Mouse (Mus musculus) heart, embryonic 13.5 days (tissue): ENCODE measurements around the gene Tmem81. TPM values are rescaled to one million over a fixed set of nuclear protein-coding genes. Genes with fewer than 3 reads are reported as not detected.
"Not testable (repeated sequence)": the region's sequence is repeated elsewhere in the genome, so short reads cannot be mapped to it uniquely, and the experiment has no call there.

Experiments
- ATAC-seq: fragments of 200-750 bp; cut with Nextera tagmentation; 2 replicates; pipeline ENCODE4 v1.8.0; 2017; ENCODE audit warnings: moderate TSS enrichment; ENCODE audit not compliant: insufficient number of reproducible peaks, low FRiP score, low TSS enrichment; ENCODE audit errors: extremely low read depth
- H3K27ac ChIP-seq: fragments of 300-500 bp; sonication (generic); replicated peaks from 2 replicates; pipeline ENCODE4 v1.5.1; 2015; ENCODE audit warnings: moderate library complexity, mild to moderate bottlenecking, inconsistent platforms
- H3K27me3 ChIP-seq: fragments of 300-500 bp; sonication (generic); replicated peaks from 2 replicates; pipeline ENCODE4 v1.6.1; 2015; ENCODE audit warnings: mild to moderate bottlenecking, inconsistent platforms
- H3K36me3 ChIP-seq: fragments of 300-500 bp; sonication (generic); 2 replicates; pipeline ENCODE4 v1.6.1; 2015; ENCODE audit warnings: mild to moderate bottlenecking, inconsistent platforms
- H3K4me1 ChIP-seq: fragments of 300-500 bp; sonication (generic); 2 replicates; pipeline ENCODE4 v1.6.1; 2015; ENCODE audit warnings: inconsistent platforms
- H3K4me2 ChIP-seq: fragments of 300-500 bp; sonication (generic); 2 replicates; pipeline ENCODE4 v1.6.1; 2015; ENCODE audit warnings: inconsistent platforms, mild to moderate bottlenecking, moderate library complexity
- H3K4me3 ChIP-seq: fragments of 300-500 bp; sonication (generic); 2 replicates; pipeline ENCODE4 v1.5.1; 2015; ENCODE audit warnings: moderate library complexity, mild to moderate bottlenecking, inconsistent platforms
- H3K9ac ChIP-seq: fragments of 300-500 bp; sonication (generic); 2 replicates; pipeline ENCODE4 v1.6.1; 2015; ENCODE audit warnings: inconsistent platforms, mild to moderate bottlenecking, moderate library complexity
- H3K9me3 ChIP-seq: fragments of 300-500 bp; sonication (generic); 2 replicates; pipeline ENCODE4 v1.6.1; 2016; ENCODE audit warnings: inconsistent platforms
- WGBS: fragments of 180-500 bp; shearing (Covaris S2); methylation state at CpG from one replicate; pipeline ENCODE4 v1.1.7; 2015; ENCODE audit warnings: mixed read lengths; 5-methylcytosine and 5-hydroxymethylcytosine counted together
- polyA plus RNA-seq: library from polyadenylated mRNA; unstranded; fragments of >200 nt; fragmentation: Nextera tagmentation; extraction: Ambion mirVana; gene quantifications from 2 replicates; pipeline ENCODE4 v1.2.1, GENCODE M21; 2015

Tmem81 gene
- polyA plus RNA-seq = 0.73 and 0.78 TPM in 2 replicates

DNA sequence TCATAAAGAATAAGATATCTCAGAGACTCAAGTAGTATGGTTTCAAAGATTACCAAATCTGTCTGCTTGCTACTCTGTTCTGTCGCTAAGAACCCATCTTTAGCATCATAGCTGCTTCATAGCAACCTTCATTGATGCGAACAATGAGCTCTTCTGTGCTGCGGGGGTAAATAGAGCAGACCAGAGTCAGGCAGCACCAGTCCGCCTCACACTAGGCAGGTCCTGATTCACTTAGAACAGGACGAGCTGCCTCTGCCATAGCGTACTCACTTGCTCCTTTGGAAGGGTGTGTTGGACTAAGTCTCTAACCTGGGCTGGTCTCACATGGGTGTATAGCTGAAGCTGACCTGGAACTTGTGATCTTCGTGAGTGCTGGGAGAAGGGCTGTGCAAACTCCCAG is at the start of gene Tmem81:
Gene Tmem81 (plus strand): TSS at position 173 of the 400 bp plus-strand sequence.
- Histone ChIP-seq H3K4me3 (no peak within 1 kb of the TSS), H3K27me3 (no peaks in the 10 kb centered on the region), H3K9ac (no peak within 1 kb of the TSS), H3K4me1 (no peaks in the 10 kb centered on the region), H3K9me3 (no peaks in the 10 kb centered on the region), H3K27ac (no peak within 1 kb of the TSS), H3K4me2 (no peak within 1 kb of the TSS), H3K36me3 (peaks cover 71% of the 10 kb centered on the region)
- WGBS = 87% methylated on average over 7 of the region's 7 CpGs
- ATAC-seq = no peak

DNA sequence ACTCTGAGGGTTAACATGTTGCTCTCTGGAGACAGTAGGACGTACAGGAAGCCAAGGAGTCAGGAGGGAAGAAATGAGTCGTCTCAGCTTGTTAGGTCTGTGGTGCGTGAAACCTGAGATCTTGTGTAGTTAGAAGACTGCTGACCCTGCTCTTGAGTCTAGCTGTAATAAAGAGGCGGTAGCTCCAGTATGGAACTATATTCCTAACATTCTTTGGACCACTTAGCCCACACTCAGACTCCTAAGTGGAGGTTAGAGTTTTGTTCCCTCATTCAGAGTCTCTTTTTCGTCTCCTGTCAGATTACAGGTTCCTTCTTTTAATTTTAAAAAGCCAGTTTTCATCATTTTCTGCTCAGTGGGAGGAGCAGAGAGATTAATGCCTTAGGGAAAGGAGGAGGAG is 41.4 kb upstream of the Tmem81 start:
- Histone ChIP-seq H3K4me1 (peaks cover 14% of the 10 kb centered on the region), H3K27ac (no peak overlapping the region), H3K36me3 (peaks cover 70% of the 10 kb centered on the region), H3K4me3 (no peak overlapping the region), H3K4me2 (no peak overlapping the region), H3K27me3 (no peaks in the 10 kb centered on the region), H3K9ac (no peak overlapping the region), H3K9me3 (no peaks in the 10 kb centered on the region)
- WGBS = 77% methylated on average over 5 of the region's 5 CpGs
- no peak for ATAC-seq

DNA sequence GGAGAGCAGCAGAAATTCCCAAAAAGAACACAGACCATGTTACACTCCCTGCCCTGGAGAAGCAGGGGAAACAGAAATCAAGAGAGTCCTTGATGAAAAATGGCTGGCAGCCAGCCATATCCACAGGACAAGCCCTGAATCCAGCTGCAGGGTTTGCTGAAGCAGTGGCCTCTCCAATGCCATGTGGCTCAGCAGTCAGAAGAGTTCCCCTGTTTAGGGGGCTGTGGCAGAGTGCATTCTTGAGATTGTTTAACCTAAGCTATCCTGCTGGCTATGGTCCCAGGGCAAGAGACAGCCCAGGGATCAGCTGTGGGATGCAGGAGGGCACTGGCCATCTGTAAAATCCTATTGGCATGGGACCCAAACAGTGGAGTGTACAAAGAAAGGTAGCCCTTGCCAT is 37.1 kb upstream of the Tmem81 start:
- Histone ChIP-seq H3K4me3 (no peak overlapping the region), H3K27ac (peak overlapping the region; percentile 48), H3K4me1 (peaks cover 14% of the 10 kb centered on the region), H3K4me2 (no peak overlapping the region), H3K36me3 (peaks cover 30% of the 10 kb centered on the region), H3K27me3 (no peaks in the 10 kb centered on the region), H3K9me3 (no peaks in the 10 kb centered on the region), H3K9ac (no peak overlapping the region)
- ATAC-seq = no peak

- Histone ChIP-seq H3K27ac (peak overlapping the region; percentile 48), H3K9me3 (no peaks in the 10 kb centered on the region), H3K27me3 (no peaks in the 10 kb centered on the region), H3K4me2 (no peak overlapping the region), H3K9ac (no peak overlapping the region), H3K4me3 (no peak overlapping the region), H3K36me3 (peaks cover 24% of the 10 kb centered on the region), H3K4me1 (peaks cover 14% of the 10 kb centered on the region)
- ATAC-seq = no peak
- WGBS = 91% methylated on average over 7 of the region's 7 CpGs
Observed at GRCm38 (mm10) chr1:132469519-132469918, 36.5 kb upstream of the Tmem81 start.

DNA sequence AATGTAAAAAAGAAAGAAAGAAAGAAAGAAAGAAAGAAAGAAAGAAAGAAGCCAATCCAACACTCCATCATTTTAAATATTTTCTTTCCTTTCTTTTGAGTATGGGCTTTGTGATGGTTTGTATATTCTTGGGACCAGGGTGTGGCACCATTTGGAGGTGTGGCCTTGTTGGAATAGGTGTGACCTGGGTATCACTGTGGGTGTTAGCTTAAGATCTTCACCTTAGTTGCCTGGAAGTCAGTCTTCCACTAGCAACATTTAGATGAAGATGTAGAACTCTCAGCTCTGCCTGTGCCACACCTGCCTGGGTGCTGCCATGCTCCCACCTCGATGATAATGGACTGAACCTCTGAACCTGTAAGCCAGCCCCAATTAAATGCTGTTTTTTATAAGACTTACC is 36.0 kb upstream of the Tmem81 start:
- H3K36me3 ChIP-seq = peaks cover 19% of the 10 kb centered on the region
- not testable (repeated sequence) for H3K27me3 ChIP-seq, ATAC-seq, H3K4me3 ChIP-seq, H3K4me2 ChIP-seq, H3K9me3 ChIP-seq, H3K9ac ChIP-seq, H3K27ac ChIP-seq
- H3K4me1 ChIP-seq = peaks cover 17% of the 10 kb centered on the region
- 86% methylated on average over 1 of the region's 1 CpGs for WGBS

DNA sequence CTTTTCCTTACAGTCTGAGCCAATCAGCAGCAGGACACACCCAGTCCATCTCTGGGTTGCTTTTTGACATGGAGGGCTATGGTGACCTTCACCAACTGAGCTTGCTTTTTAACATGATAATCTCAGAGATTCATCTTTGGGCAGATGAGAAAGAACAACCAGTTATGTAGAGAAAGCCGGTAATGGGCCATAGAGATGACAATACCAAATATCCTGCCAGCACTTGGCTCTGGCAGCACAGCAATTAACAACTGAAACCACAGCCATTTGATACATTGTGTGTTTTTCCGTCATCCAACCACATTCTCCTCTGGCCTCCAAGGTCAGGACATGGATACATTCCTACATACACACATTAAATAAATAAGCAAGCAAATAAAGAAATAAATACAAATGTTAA is 35.0 kb upstream of the Tmem81 start:
- no peak for ATAC-seq
- H3K9me3 ChIP-seq = no peaks in the 10 kb centered on the region
- 86% methylated on average over 2 of the region's 2 CpGs for WGBS
- H3K4me3 ChIP-seq = no peak overlapping the region
- no peak overlapping the region for H3K9ac ChIP-seq
- H3K4me1 ChIP-seq = peaks cover 24% of the 10 kb centered on the region
- H3K4me2 ChIP-seq = no peak overlapping the region
- no peaks in the 10 kb centered on the region for H3K27me3 ChIP-seq
- no peak overlapping the region for H3K27ac ChIP-seq
- H3K36me3 ChIP-seq = peaks cover 10% of the 10 kb centered on the region

GRCm38 (mm10) chr1:132471499-132471898 is 34.5 kb upstream of the Tmem81 start:
- peaks cover 7% of the 10 kb centered on the region for H3K36me3 ChIP-seq
- H3K4me1 ChIP-seq = peaks cover 28% of the 10 kb centered on the region
- WGBS = 78% methylated on average over 5 of the region's 5 CpGs
- H3K4me3 ChIP-seq = no peak overlapping the region
- no peak for ATAC-seq
- no peak overlapping the region for H3K27ac ChIP-seq
- H3K9me3 ChIP-seq = no peaks in the 10 kb centered on the region
- H3K27me3 ChIP-seq = no peaks in the 10 kb centered on the region
- no peak overlapping the region for H3K9ac ChIP-seq
- H3K4me2 ChIP-seq = no peak overlapping the region

DNA sequence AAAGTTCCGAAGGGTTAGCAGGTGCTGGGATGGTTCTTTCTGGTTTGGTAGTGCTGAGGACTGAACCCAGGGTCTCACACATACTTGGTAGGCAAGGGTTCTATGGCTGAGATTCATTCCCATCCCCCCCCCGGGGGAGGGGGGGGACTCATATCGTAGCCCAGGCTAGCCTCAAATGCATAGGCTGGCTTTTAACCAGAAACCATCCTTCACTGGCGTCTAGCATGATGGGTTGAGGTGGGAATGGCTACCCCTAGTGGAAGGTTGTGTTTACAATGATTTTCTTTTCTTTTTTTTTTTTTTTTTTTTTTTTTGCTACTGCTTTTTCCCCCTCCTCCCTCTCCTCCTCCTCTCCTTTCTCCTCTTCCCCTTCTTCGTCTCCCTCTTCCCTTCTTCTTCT is 33.5 kb upstream of the Tmem81 start:
- no peak overlapping the region for H3K4me3 ChIP-seq
- no peak overlapping the region for H3K9ac ChIP-seq
- 49% methylated on average over 5 of the region's 5 CpGs for WGBS
- no peaks in the 10 kb centered on the region for H3K36me3 ChIP-seq
- H3K27ac ChIP-seq = no peak overlapping the region
- no peaks in the 10 kb centered on the region for H3K27me3 ChIP-seq
- H3K9me3 ChIP-seq = no peaks in the 10 kb centered on the region
- no peak for ATAC-seq
- peaks cover 28% of the 10 kb centered on the region for H3K4me1 ChIP-seq
- no peak overlapping the region for H3K4me2 ChIP-seq

- Histone ChIP-seq H3K4me1 (peaks cover 32% of the 10 kb centered on the region), H3K9ac (no peak overlapping the region), H3K9me3 (no peaks in the 10 kb centered on the region), H3K36me3 (no peaks in the 10 kb centered on the region), H3K4me3 (no peak overlapping the region), H3K27ac (no peak overlapping the region), H3K27me3 (no peaks in the 10 kb centered on the region), H3K4me2 (no peak overlapping the region)
- ATAC-seq = no peak
- WGBS = 81% methylated on average over 1 of the region's 1 CpGs
Observed at GRCm38 (mm10) chr1:132474496-132474895, 31.5 kb upstream of the Tmem81 start.

GRCm38 (mm10) chr1:132476575-132476927 is 29.5 kb upstream of the Tmem81 start:
- peak overlapping the region; percentile 68 for H3K27ac ChIP-seq
- 5% methylated on average over 9 of the region's 9 CpGs for WGBS
- H3K4me3 ChIP-seq = peak overlapping the region; percentile 75
- peak overlapping the region; percentile 92 for H3K4me2 ChIP-seq
- H3K9ac ChIP-seq = peak overlapping the region; percentile 88
- no peaks in the 10 kb centered on the region for H3K9me3 ChIP-seq
- peaks cover 35% of the 10 kb centered on the region for H3K4me1 ChIP-seq
- ATAC-seq = no peak
- no peaks in the 10 kb centered on the region for H3K36me3 ChIP-seq
- no peaks in the 10 kb centered on the region for H3K27me3 ChIP-seq

DNA sequence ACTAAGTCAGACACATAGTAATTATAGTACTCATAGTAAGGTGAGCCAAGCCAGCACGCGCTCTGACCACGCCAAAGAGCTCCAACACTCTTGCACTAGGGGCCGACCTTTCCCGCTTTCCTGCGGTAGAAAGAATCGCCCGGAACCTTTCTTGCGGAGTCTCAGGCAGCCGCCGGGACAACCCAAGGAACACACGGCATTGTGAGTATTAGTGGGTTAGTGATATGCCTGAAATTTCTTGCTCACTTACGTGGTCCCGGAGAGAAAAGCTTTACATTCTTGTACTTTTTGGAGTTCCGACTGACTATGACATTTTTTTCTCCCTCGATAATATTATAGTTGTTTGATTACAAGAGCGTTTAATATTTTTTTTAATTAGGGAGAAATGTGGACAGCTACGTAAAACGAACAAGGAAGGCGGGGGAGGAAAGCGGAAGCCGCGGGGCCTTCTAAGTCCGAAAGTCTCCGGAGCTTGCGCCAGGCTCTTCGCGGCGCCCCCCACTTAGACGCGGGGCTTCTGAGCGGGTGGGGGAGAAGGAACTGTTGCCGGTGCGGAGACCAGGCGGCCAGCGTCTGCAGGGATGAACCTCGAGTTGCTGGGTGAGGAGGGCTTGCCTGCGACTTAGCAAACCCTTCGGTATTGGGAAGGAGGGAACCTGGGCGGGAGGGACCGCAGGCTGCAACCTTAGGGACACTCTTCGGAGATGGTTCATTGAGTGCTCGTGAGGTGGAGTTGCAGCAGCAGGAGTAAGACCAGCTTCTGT is 28.9 kb upstream of the Tmem81 start, which contains the start of gene Rbbp5:
Gene Rbbp5 (plus strand): TSS at position 438 of the 764 bp plus-strand sequence.
- Histone ChIP-seq H3K36me3 (no peaks in the 10 kb centered on the region), H3K4me2 (peak within 1 kb of the TSS; percentile 92), H3K4me1 (peaks cover 35% of the 10 kb centered on the region), H3K9me3 (no peaks in the 10 kb centered on the region), H3K4me3 (peak within 1 kb of the TSS; percentile 75), H3K9ac (peak within 1 kb of the TSS; percentile 88), H3K27ac (peak within 1 kb of the TSS; percentile 68), H3K27me3 (no peaks in the 10 kb centered on the region)
- ATAC-seq = peak; percentile 79
- WGBS = under 1% methylated on average over 43 of the region's 43 CpGs

- ATAC-seq = no peak
- H3K27me3 ChIP-seq = no peaks in the 10 kb centered on the region
- H3K36me3 ChIP-seq = no peaks in the 10 kb centered on the region
- peak overlapping the region; percentile 44; the same call in 1 of the 2 replicates for H3K9ac ChIP-seq
- H3K9me3 ChIP-seq = no peaks in the 10 kb centered on the region
- no peak overlapping the region for H3K4me3 ChIP-seq
- no peak overlapping the region for H3K27ac ChIP-seq
- H3K4me1 ChIP-seq = peaks cover 35% of the 10 kb centered on the region
- no peak overlapping the region for H3K4me2 ChIP-seq
- WGBS = 89% methylated on average over 1 of the region's 1 CpGs
Observed at GRCm38 (mm10) chr1:132479438-132479837, 26.6 kb upstream of the Tmem81 start.
